Mouse (Mus musculus) myocyte (in vitro differentiated cells): Measurements from ENCODE around the gene Mrpl42.

Source experiments
- CEBPB ChIP-seq: IDR thresholded peaks from 2 replicates; pipeline ENCODE4 v1.6.1; 2011; ENCODE audit warnings: mild to moderate bottlenecking, moderate library complexity; ENCODE audit not compliant: poor library complexity, insufficient read depth, severe bottlenecking
- E2F4 ChIP-seq: IDR thresholded peaks from one replicate; pipeline ENCODE4 v1.6.1; 2011; ENCODE audit warnings: mild to moderate bottlenecking, control low read depth, moderate library complexity; ENCODE audit not compliant: insufficient read depth
- MAX ChIP-seq: IDR thresholded peaks from one replicate; pipeline ENCODE4 v1.6.1; 2011; ENCODE audit warnings: low read depth, mild to moderate bottlenecking, control low read depth
- MYOG ChIP-seq, 3 experiments: IDR thresholded peaks; one replicate each; pipeline ENCODE4 v1.6.1; 2011; ENCODE audit warnings: control low read depth in 2 of 3, low read depth in 2 of 3, mild to moderate bottlenecking in 2 of 3; ENCODE audit not compliant: insufficient read length in 2 of 3, control insufficient read depth in 1 of 3, insufficient read depth in 1 of 3
- POLR2A ChIP-seq: IDR thresholded peaks from one replicate; pipeline ENCODE4 v1.6.1; 2011; ENCODE audit warnings: low read depth, mild to moderate bottlenecking, control low read depth, moderate library complexity; ENCODE audit not compliant: insufficient read length
- POLR2AphosphoS2 ChIP-seq: IDR thresholded peaks from one replicate; pipeline ENCODE4 v1.6.1; 2011; ENCODE audit warnings: low read depth, control low read depth; ENCODE audit not compliant: insufficient read length
- REST ChIP-seq: IDR thresholded peaks from one replicate; pipeline ENCODE4 v1.6.1; 2011; ENCODE audit warnings: mild to moderate bottlenecking, control low read depth, moderate library complexity; ENCODE audit not compliant: insufficient read depth, insufficient read length
- TCF12 ChIP-seq: IDR thresholded peaks from one replicate; pipeline ENCODE4 v1.6.1; 2011; ENCODE audit warnings: mild to moderate bottlenecking, control low read depth; ENCODE audit not compliant: poor library complexity, insufficient read depth, severe bottlenecking
- TCF3 ChIP-seq: IDR thresholded peaks from one replicate; pipeline ENCODE4 v1.6.1; 2011; ENCODE audit warnings: low read depth, control low read depth; ENCODE audit not compliant: insufficient read length
- USF1 ChIP-seq: IDR thresholded peaks from one replicate; pipeline ENCODE4 v1.6.1; 2011; ENCODE audit warnings: low read depth, mild to moderate bottlenecking, control low read depth, moderate library complexity

GRCm38 (mm10) chr10:95536222-95536541, 34.4 kb upstream of the Mrpl42 start:
- TF ChIP-seq MAX, result no peak
- no peak for TF ChIP-seq POLR2A
- TF ChIP-seq TCF3, result no peak
- TF ChIP-seq USF1, result no peak
- no peak for TF ChIP-seq MYOG (IDR thresholded peaks at IDR 0.05; ENCODE audit: control insufficient read depth in 1 of 3, insufficient read depth in 1 of 3, insufficient read length in 2 of 3, low read depth in 2 of 3)
- no peak for TF ChIP-seq E2F4
- no peak for TF ChIP-seq CEBPB
- no peak for TF ChIP-seq TCF12
- no peak for TF ChIP-seq POLR2AphosphoS2
- no peak for TF ChIP-seq REST
